Mouse (Mus musculus) CH12.LX (cell line): ENCODE measurements around the gene Mfap2. TPM values are rescaled to one million over a fixed set of nuclear protein-coding genes. Genes with fewer than 3 reads are reported as not detected.

Experiments
- DNase-seq: peaks from one replicate; pipeline ENCODE4 v3.0.0-alpha.2; 2013; ENCODE audit errors: extremely low read depth
- H3K27ac ChIP-seq: 2 replicates; pipeline ENCODE4 v1.5.1; 2012; ENCODE audit warnings: low read depth, mild to moderate bottlenecking, control low read depth, moderate library complexity; ENCODE audit not compliant: insufficient read depth
- H3K27me3 ChIP-seq: replicated peaks from 2 replicates; pipeline ENCODE3; 2012; ENCODE audit warnings: inconsistent platforms
- H3K36me3 ChIP-seq, 2 experiments: replicated peaks in 1 of 2; 2 replicates each; pipeline versions ENCODE3 to v1.6.1; 2012; ENCODE audit warnings: inconsistent platforms in 1 of 2, low read length in 1 of 2, mild to moderate bottlenecking in 1 of 2, mixed read lengths in 1 of 2, moderate library complexity in 1 of 2; ENCODE audit not compliant: control insufficient read depth in 1 of 2, insufficient read depth in 1 of 2
- H3K4me1 ChIP-seq, 2 experiments: 2 replicates each; pipeline ENCODE4 v1.6.1; 2012; ENCODE audit warnings: inconsistent platforms in 1 of 2, moderate library complexity in 1 of 2; ENCODE audit not compliant: insufficient read depth in 2 of 2, control insufficient read depth in 1 of 2
- H3K4me2 ChIP-seq: 2 replicates; pipeline ENCODE4 v1.6.1; 2012; ENCODE audit warnings: low read depth, mild to moderate bottlenecking, control low read depth; ENCODE audit not compliant: poor library complexity, insufficient read depth, severe bottlenecking
- H3K4me3 ChIP-seq, 3 experiments: fragments of 150-350 bp in 1 of 3; sonication (generic) in 1 of 3; replicated peaks in 1 of 3; 2 replicates each; pipeline versions ENCODE3 to v1.5.1; 2011 to 2012; ENCODE audit warnings: low read depth in 2 of 3, low read length in 2 of 3, mild to moderate bottlenecking in 2 of 3, moderate library complexity in 2 of 3, control low read depth in 1 of 3, improper control_type of control experiment in 1 of 3, inconsistent platforms in 1 of 3, mixed read lengths in 1 of 3; ENCODE audit not compliant: poor library complexity in 1 of 3
- H3K79me2 ChIP-seq: replicated peaks from 2 replicates; pipeline ENCODE4 v1.6.1; 2012; ENCODE audit warnings: mild to moderate bottlenecking, moderate library complexity; ENCODE audit not compliant: control insufficient read depth, poor library complexity, insufficient read depth, severe bottlenecking; ENCODE audit errors: extremely low read depth
- H3K9ac ChIP-seq: 2 replicates; pipeline ENCODE4 v1.6.1; 2012; ENCODE audit warnings: low read depth, mild to moderate bottlenecking, control low read depth, moderate library complexity; ENCODE audit not compliant: insufficient read depth
- H3K9me3 ChIP-seq: replicated peaks from 2 replicates; pipeline ENCODE3; 2012; ENCODE audit warnings: low read length, inconsistent platforms, mixed read lengths
- BHLHE40 ChIP-seq: IDR thresholded peaks from 2 replicates; pipeline ENCODE4 v1.6.1; 2011; ENCODE audit warnings: mild to moderate bottlenecking, low read depth, low read length, improper control_type of control experiment
- CHD1 ChIP-seq: IDR thresholded peaks from 2 replicates; pipeline ENCODE4 v1.6.1; 2012; ENCODE audit warnings: low read depth, low read length, improper control_type of control experiment, inconsistent platforms
- CHD2 ChIP-seq: IDR thresholded peaks from 2 replicates; pipeline ENCODE4 v1.6.1; 2011; ENCODE audit warnings: low read length, improper control_type of control experiment
- CTCF ChIP-seq, 2 experiments: IDR thresholded peaks in 1 of 2; conservative IDR thresholded peaks in 1 of 2; 2 replicates each; pipeline ENCODE4 v1.5.1; 2011 to 2012; ENCODE audit warnings: low read depth in 2 of 2, low read length in 2 of 2, improper control_type of control experiment in 1 of 2, inconsistent platforms in 1 of 2, mild to moderate bottlenecking in 1 of 2, moderate library complexity in 1 of 2
- E2F4 ChIP-seq: IDR thresholded peaks from 2 replicates; pipeline ENCODE4 v1.6.1; 2011; ENCODE audit warnings: low read depth, low read length, improper control_type of control experiment; ENCODE audit not compliant: insufficient replicate concordance
- EP300 ChIP-seq: IDR thresholded peaks from 2 replicates; pipeline ENCODE4 v1.6.1; 2011; ENCODE audit warnings: low read length, improper control_type of control experiment
- ETS1 ChIP-seq: conservative IDR thresholded peaks from 2 replicates; pipeline ENCODE4 v1.6.1; 2012; ENCODE audit warnings: low read depth, mild to moderate bottlenecking, inconsistent platforms, low read length, improper control_type of control experiment, moderate library complexity
- GABPA ChIP-seq: IDR thresholded peaks from 2 replicates; pipeline ENCODE4 v1.6.1; 2012; ENCODE audit warnings: low read depth, low read length, improper control_type of control experiment, inconsistent platforms; ENCODE audit not compliant: insufficient replicate concordance
- HCFC1 ChIP-seq: IDR thresholded peaks from 2 replicates; pipeline ENCODE4 v1.6.1; 2012; ENCODE audit warnings: low read depth, mild to moderate bottlenecking, inconsistent platforms, low read length, improper control_type of control experiment
- IRF4 ChIP-seq: IDR thresholded peaks from 2 replicates; pipeline ENCODE4 v1.6.1; 2014; ENCODE audit warnings: low read depth, mild to moderate bottlenecking, inconsistent platforms, low read length, improper control_type of control experiment
- JUN ChIP-seq: IDR thresholded peaks from 2 replicates; pipeline ENCODE4 v1.6.1; 2011; ENCODE audit warnings: low read depth, mild to moderate bottlenecking, low read length, improper control_type of control experiment, moderate library complexity; ENCODE audit not compliant: insufficient read depth
- MAX ChIP-seq: IDR thresholded peaks from 2 replicates; pipeline ENCODE4 v1.6.1; 2011; ENCODE audit warnings: low read length, improper control_type of control experiment
- MAZ ChIP-seq: IDR thresholded peaks from 2 replicates; pipeline ENCODE4 v1.6.1; 2012; ENCODE audit warnings: low read depth, mild to moderate bottlenecking, inconsistent platforms, low read length, improper control_type of control experiment, moderate library complexity
- MEF2A ChIP-seq: IDR thresholded peaks from 2 replicates; pipeline ENCODE4 v1.6.1; 2014; ENCODE audit warnings: low read depth, mild to moderate bottlenecking, inconsistent platforms, low read length, improper control_type of control experiment, borderline replicate concordance
- MXI1 ChIP-seq: IDR thresholded peaks from 2 replicates; pipeline ENCODE4 v1.6.1; 2011; ENCODE audit warnings: mild to moderate bottlenecking, low read depth, low read length, improper control_type of control experiment
- MYC ChIP-seq: IDR thresholded peaks from 2 replicates; pipeline ENCODE4 v1.6.1; 2011; ENCODE audit warnings: low read depth, mild to moderate bottlenecking, improper control_type of control experiment, low read length
- NELFE ChIP-seq: IDR thresholded peaks from 2 replicates; pipeline ENCODE4 v1.6.1; 2011; ENCODE audit warnings: low read depth, low read length, improper control_type of control experiment
- PAX5 ChIP-seq: IDR thresholded peaks from 2 replicates; pipeline ENCODE4 v1.6.1; 2012; ENCODE audit warnings: low read length, inconsistent platforms, mixed read lengths
- POLR2A ChIP-seq: IDR thresholded peaks from 2 replicates; pipeline ENCODE4 v1.6.1; 2011; ENCODE audit warnings: low read depth, mild to moderate bottlenecking, improper control_type of control experiment, low read length
- POLR2AphosphoS2 ChIP-seq: IDR thresholded peaks from 2 replicates; pipeline ENCODE4 v1.6.1; 2011; ENCODE audit warnings: low read depth, low read length, improper control_type of control experiment
- RAD21 ChIP-seq: IDR thresholded peaks from 2 replicates; pipeline ENCODE4 v1.6.1; 2011; ENCODE audit warnings: low read depth, mild to moderate bottlenecking, low read length, improper control_type of control experiment, moderate library complexity
- SIN3A ChIP-seq: IDR thresholded peaks from 2 replicates; pipeline ENCODE4 v1.6.1; 2012; ENCODE audit warnings: low read length, improper control_type of control experiment, inconsistent platforms
- SMC3 ChIP-seq: IDR thresholded peaks from 2 replicates; pipeline ENCODE4 v1.6.1; 2011; ENCODE audit warnings: low read depth, low read length, improper control_type of control experiment
- TBP ChIP-seq: conservative IDR thresholded peaks from 2 replicates; pipeline ENCODE4 v1.6.1; 2011; ENCODE audit warnings: low read depth, low read length, improper control_type of control experiment
- TCF12 ChIP-seq: IDR thresholded peaks from 2 replicates; pipeline ENCODE4 v1.6.1; 2014; ENCODE audit warnings: low read depth, mild to moderate bottlenecking, inconsistent platforms, low read length, improper control_type of control experiment
- UBTF ChIP-seq: IDR thresholded peaks from 2 replicates; pipeline ENCODE4 v1.6.1; 2012; ENCODE audit warnings: low read depth, mild to moderate bottlenecking, inconsistent platforms, low read length, improper control_type of control experiment, moderate library complexity
- USF1 ChIP-seq: IDR thresholded peaks from 2 replicates; pipeline ENCODE4 v1.6.1; 2014; ENCODE audit warnings: low read depth, mild to moderate bottlenecking, inconsistent platforms, low read length, improper control_type of control experiment
- ZC3H11A ChIP-seq: IDR thresholded peaks from 2 replicates; pipeline ENCODE4 v1.6.1; 2012; ENCODE audit warnings: low read depth, mild to moderate bottlenecking, inconsistent platforms, low read length, improper control_type of control experiment
- ZKSCAN1 ChIP-seq: IDR thresholded peaks from 2 replicates; pipeline ENCODE4 v1.6.1; 2012; ENCODE audit warnings: low read depth, inconsistent platforms, low read length, improper control_type of control experiment, borderline replicate concordance
- ZMIZ1 ChIP-seq: IDR thresholded peaks from 2 replicates; pipeline ENCODE4 v1.6.1; 2012; ENCODE audit warnings: low read depth, mild to moderate bottlenecking, inconsistent platforms, low read length, improper control_type of control experiment
- ZNF384 ChIP-seq: IDR thresholded peaks from 2 replicates; pipeline ENCODE4 v1.6.1; 2012; ENCODE audit warnings: low read depth, low read length, improper control_type of control experiment, inconsistent platforms
- dilution Hi-C: fragments of 300-500 bp; cut with MboI; formaldehyde crosslinking; loops from 2 replicates; pipeline ENCODE4 v1.14.3; 2020; ENCODE audit warnings: low sequenced_read_pairs; ENCODE audit not compliant: extremely low pct_unique_long_range_greater_than_20kb, extremely low pct_ligation_motif_present
- in situ Hi-C: fragments of 300-500 bp; cut with MboI; formaldehyde crosslinking; loops from 3 replicates; pipeline ENCODE4 v1.14.3; 2019; ENCODE audit warnings: low sequenced_read_pairs, low pct_ligation_motif_present, low pct_unique_long_range_greater_than_20kb, mixed read lengths
- polyA plus RNA-seq: library from polyadenylated mRNA; unstranded; fragments of >175 nt; gene quantifications from 2 replicates; pipeline ENCODE4 v1.2.1, GENCODE M21; 2012; ENCODE audit warnings: low read depth; ENCODE audit not compliant: insufficient read length
- total RNA-seq, 2 experiments: library from RNA; depleted of rRNA; stranded (reverse); fragments of 300-350 nt in 1 of 2; fragments of >200 nt in 1 of 2; gene quantifications; 2 replicates each; pipeline ENCODE4 v1.2.3; 2012 to 2014

Gene Mfap2
- total and polyA plus RNA-seq, 3 experiments, result not detected

DNA sequence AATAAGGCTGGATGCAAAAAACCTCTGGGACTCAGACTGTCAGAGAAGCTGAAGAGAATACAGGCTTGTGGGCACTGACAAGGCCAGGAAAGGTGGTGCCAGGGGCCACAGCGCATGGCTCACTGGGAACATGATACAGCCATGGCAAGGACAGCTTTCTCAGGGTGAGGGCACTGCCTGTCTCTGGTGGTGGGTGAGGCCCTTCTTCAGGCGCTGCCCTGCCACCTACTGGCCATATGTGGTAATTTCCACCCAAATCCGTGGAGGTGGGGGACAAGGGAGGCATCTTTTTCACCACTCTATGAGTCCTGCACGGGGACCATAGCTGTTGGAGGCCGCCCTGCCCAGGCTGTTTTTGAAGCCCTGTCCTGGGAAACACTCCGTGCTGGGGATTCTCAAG lies 21.5 kb downstream of the Mfap2 start:
- dilution Hi-C loops, result no loop called here
- peak; percentile 71 for DNase-seq
- no peak overlapping the region for H3K9ac ChIP-seq
- in situ Hi-C loops, result no loop called here
- H3K9me3 ChIP-seq, result no peaks in the 10 kb centered on the region
- H3K79me2 ChIP-seq, result no peaks in the 10 kb centered on the region
- no peaks in the 10 kb centered on the region for H3K27me3 ChIP-seq
- H3K27ac ChIP-seq, result no peak overlapping the region
- no peaks in the 10 kb centered on the region for H3K4me1 ChIP-seq
- H3K4me2 ChIP-seq, result no peak overlapping the region
- H3K4me3 ChIP-seq, result no peak overlapping the region
- H3K36me3 ChIP-seq, result peaks cover 7 to 84% of the 10 kb centered on the region in 2 experiments
- no peak for TF ChIP-seq ZNF384
- peak; percentile 59; the same call in 1 of the 2 replicates for TF ChIP-seq MAZ
- no peak for TF ChIP-seq POLR2AphosphoS2
- TF ChIP-seq TCF12, result peak; percentile 37; the same call in 1 of the 2 replicates
- 0 out of 2 replicates have a peak, but pooled peaks have one; percentile 19 for TF ChIP-seq IRF4
- TF ChIP-seq ZMIZ1, result no peak
- TF ChIP-seq GABPA, result no peak
- no peak for TF ChIP-seq MYC
- TF ChIP-seq POLR2A, result no peak
- no peak for TF ChIP-seq HCFC1
- peak; percentile 54 for TF ChIP-seq ZC3H11A
- TF ChIP-seq RAD21, result peak; percentile 91
- TF ChIP-seq BHLHE40, result no peak
- no peak for TF ChIP-seq CHD1
- no peak for TF ChIP-seq TBP
- no peak for TF ChIP-seq USF1
- TF ChIP-seq UBTF, result no peak
- no peak for TF ChIP-seq E2F4
- peak; percentile 51; the same call in 1 of the 2 replicates for TF ChIP-seq NELFE
- no peak for TF ChIP-seq SIN3A
- peak; percentile 29; the same call in 1 of the 2 replicates for TF ChIP-seq MEF2A
- TF ChIP-seq CTCF (conservative IDR thresholded peaks at IDR 0.05 in 1 of 2, IDR thresholded peaks at IDR 0.05 in 1 of 2; ENCODE audit: low read depth in 2 of 2, low read length in 2 of 2), result peak; percentile 51 to 92
- TF ChIP-seq SMC3, result peak; percentile 85
- no peak for TF ChIP-seq ETS1
- no peak for TF ChIP-seq PAX5
- TF ChIP-seq JUN, result no peak
- no peak for TF ChIP-seq MAX
- no peak for TF ChIP-seq MXI1
- no peak for TF ChIP-seq EP300
- no peak for TF ChIP-seq CHD2
- no peak for TF ChIP-seq ZKSCAN1
